Mouse (Mus musculus): ENCODE data around the gene Zglp1. TPM values are rescaled to one million over a fixed set of nuclear protein-coding genes. Genes with fewer than 3 reads are reported as not detected.

Gene Zglp1
- polyA plus RNA-seq, 1 experiment from 2014 or later, result 1.8 TPM

DNA sequence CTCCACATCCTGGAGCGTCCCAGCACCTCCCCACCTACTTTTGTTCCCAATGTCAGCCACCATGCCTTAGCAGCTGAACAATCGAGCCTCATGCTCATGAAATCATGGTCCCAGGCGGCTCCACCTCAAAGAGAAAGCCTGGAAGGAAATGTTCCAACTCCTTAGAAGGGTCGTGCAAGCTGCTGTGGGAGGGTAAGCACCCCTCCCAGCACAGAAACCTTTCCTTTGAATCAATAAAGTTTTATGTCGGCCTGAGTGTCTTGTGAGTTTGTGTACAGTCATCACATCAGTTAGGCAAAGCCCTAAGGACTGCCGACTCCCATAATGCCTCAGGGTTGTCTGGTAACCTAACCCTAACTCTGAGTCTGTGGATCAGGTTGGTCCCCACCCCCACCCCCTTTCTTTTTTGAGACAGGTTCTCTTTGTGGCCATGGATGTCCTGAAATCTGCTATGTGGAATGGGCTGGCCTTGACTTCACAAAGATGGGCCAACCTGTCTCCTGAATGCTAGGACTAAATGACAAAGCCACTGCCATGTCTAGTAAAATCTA is 38.3 kb downstream of the Zglp1 start:
- H3K36me3 ChIP-seq (ENCODE audit: control insufficient read depth, insufficient read depth, low read length), result no peaks in the 10 kb centered on the region
- no peaks in the 10 kb centered on the region for H3K9me3 ChIP-seq (replicated peaks; ENCODE audit: control insufficient read depth, low read length)
- peaks cover 61% of the 10 kb centered on the region for H3K27me3 ChIP-seq (ENCODE audit: control insufficient read depth, insufficient read depth, low read length)
- no peak overlapping the region for H3K4me3 ChIP-seq (ENCODE audit: low read depth, low read length)
- WGBS (ENCODE audit: insufficient replicate concordance), result 67% methylated on average over 6 of the region's 6 CpGs
- peaks cover 34% of the 10 kb centered on the region for H3K4me1 ChIP-seq (ENCODE audit: control insufficient read depth, insufficient read depth, low read length)
- H3K4me2 ChIP-seq, result peak overlapping the region; percentile 94; the same call in 1 of the 2 replicates
- peak overlapping the region; percentile 31 for H3K27ac ChIP-seq (ENCODE audit: low read depth, low read length)
- no peak for ATAC-seq (replicated peaks; ENCODE audit: insufficient number of reproducible peaks, low FRiP score, low TSS enrichment)
- H3K9ac ChIP-seq (ENCODE audit: low read depth, low read length), result no peak overlapping the region

DNA sequence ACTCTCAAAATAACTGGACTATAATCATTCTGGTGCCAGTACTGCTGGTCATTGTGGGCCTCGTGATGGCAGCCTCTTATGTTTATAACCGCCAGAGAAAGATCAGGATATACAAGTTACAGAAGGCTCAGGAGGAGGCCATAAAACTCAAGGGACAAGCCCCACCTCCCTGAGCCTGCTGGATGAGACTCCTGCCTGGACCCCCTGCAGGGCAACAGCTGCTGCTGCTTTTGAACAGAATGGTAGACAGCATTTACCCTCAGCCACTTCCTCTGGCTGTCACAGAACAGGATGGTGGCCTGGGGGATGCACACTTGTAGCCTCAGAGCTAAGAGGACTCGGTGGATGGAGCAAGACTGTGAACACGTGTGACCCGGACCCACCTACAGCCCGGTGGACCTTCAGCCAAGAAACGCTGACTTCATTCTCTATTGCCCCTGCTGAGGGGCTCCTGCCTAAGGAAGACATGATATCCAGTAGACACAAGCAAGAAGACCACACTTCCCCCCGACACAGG is 39.1 kb downstream of the Zglp1 start:
- 47% methylated on average over 8 of the region's 8 CpGs for WGBS (ENCODE audit: insufficient replicate concordance)
- H3K4me1 ChIP-seq (ENCODE audit: control insufficient read depth, insufficient read depth, low read length), result peaks cover 29% of the 10 kb centered on the region
- no peak for ATAC-seq (replicated peaks; ENCODE audit: insufficient number of reproducible peaks, low FRiP score, low TSS enrichment)
- no peak overlapping the region for H3K9ac ChIP-seq (ENCODE audit: low read depth, low read length)
- no peaks in the 10 kb centered on the region for H3K9me3 ChIP-seq (replicated peaks; ENCODE audit: control insufficient read depth, low read length)
- H3K4me2 ChIP-seq, result no peak overlapping the region
- no peaks in the 10 kb centered on the region for H3K36me3 ChIP-seq (ENCODE audit: control insufficient read depth, insufficient read depth, low read length)
- no peak overlapping the region for H3K27ac ChIP-seq (ENCODE audit: low read depth, low read length)
- H3K4me3 ChIP-seq (ENCODE audit: low read depth, low read length), result no peak overlapping the region
- H3K27me3 ChIP-seq (ENCODE audit: control insufficient read depth, insufficient read depth, low read length), result peaks cover 53% of the 10 kb centered on the region

DNA sequence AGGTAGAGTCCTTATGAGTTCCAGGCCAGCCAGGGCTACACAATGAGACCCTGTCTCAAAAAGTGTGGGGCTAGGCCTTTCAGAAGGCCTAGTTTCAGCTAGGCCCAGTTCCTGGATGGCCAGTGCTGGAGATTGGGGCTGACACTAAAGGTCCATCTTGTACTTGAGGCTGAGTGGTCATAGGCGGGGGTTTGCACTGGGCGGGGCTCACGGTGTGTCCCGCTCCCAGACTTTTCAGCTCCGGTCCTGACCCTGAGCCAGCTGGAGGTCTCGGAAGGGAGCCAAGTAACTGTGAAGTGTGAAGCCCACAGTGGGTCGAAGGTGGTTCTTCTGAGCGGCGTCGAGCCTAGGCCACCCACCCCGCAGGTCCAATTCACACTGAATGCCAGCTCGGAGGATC is 40.0 kb downstream of the Zglp1 start:
- H3K27ac ChIP-seq (ENCODE audit: low read depth, low read length), result no peak overlapping the region
- no peak for ATAC-seq (replicated peaks; ENCODE audit: insufficient number of reproducible peaks, low FRiP score, low TSS enrichment)
- H3K4me3 ChIP-seq (ENCODE audit: low read depth, low read length), result no peak overlapping the region
- H3K27me3 ChIP-seq (ENCODE audit: control insufficient read depth, insufficient read depth, low read length), result peaks cover 43% of the 10 kb centered on the region
- 67% methylated on average over 12 of the region's 12 CpGs for WGBS (ENCODE audit: insufficient replicate concordance)
- H3K9ac ChIP-seq (ENCODE audit: low read depth, low read length), result peak overlapping the region; percentile 28; the same call in 1 of the 2 replicates
- no peak overlapping the region for H3K4me2 ChIP-seq
- H3K9me3 ChIP-seq (replicated peaks; ENCODE audit: control insufficient read depth, low read length), result no peaks in the 10 kb centered on the region
- H3K36me3 ChIP-seq (ENCODE audit: control insufficient read depth, insufficient read depth, low read length), result no peaks in the 10 kb centered on the region
- H3K4me1 ChIP-seq (ENCODE audit: control insufficient read depth, insufficient read depth, low read length), result peaks cover 23% of the 10 kb centered on the region

DNA sequence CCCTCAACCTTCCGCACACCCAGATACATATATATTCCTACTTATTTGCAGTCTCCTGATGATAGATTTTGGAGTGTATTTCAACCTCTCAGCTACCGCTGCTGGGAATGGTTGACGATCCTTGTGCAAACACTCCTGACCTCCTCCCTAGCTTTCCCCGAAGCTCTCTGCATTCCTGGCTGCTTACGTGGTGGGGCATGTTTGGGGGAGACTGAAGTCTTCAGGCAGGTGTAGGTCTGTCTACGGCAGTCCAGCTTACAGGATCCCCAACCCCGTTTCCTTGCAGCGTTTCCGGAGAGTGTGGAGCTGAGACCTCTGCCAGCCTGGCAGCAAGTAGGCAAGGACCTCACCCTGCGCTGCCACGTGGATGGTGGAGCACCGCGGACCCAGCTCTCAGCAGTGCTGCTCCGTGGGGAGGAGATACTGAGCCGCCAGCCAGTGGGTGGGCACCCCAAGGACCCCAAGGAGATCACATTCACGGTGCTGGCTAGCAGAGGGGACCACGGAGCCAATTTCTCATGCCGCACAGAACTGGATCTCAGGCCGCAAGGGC is 41.6 kb downstream of the Zglp1 start:
- 67% methylated on average over 19 of the region's 19 CpGs for WGBS (ENCODE audit: insufficient replicate concordance)
- Histone ChIP-seq H3K4me1 (ENCODE audit: control insufficient read depth, insufficient read depth, low read length) (peaks cover 12% of the 10 kb centered on the region), H3K9me3 (replicated peaks; ENCODE audit: control insufficient read depth, low read length) (no peaks in the 10 kb centered on the region), H3K27me3 (ENCODE audit: control insufficient read depth, insufficient read depth, low read length) (peaks cover 36% of the 10 kb centered on the region), H3K36me3 (ENCODE audit: control insufficient read depth, insufficient read depth, low read length) (no peaks in the 10 kb centered on the region), H3K4me2 (no peak overlapping the region), H3K27ac (ENCODE audit: low read depth, low read length) (no peak overlapping the region), H3K4me3 (ENCODE audit: low read depth, low read length) (no peak overlapping the region), H3K9ac (ENCODE audit: low read depth, low read length) (no peak overlapping the region)
- ATAC-seq (replicated peaks; ENCODE audit: insufficient number of reproducible peaks, low FRiP score, low TSS enrichment), result no peak

DNA sequence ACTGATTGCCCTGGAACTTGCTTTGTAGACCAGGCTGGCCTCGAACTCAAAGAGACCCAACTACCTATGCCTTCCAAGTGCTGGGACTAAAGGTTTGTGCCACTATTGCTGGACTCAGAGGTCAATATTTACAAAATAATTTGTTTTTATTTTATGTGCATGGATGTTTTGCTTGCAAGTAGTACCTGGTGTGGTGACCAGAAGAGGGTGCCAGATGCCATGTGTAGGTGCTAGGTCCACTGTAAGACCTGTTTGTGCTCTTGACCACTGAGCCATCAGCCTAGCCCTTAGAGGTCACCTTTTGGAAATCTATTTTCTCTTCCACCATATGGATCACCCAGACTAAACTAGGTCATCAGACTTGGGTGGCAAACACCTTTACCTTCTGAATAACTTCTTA is 44.2 kb downstream of the Zglp1 start:
- WGBS (ENCODE audit: insufficient replicate concordance), result 89% methylated on average over 1 of the region's 1 CpGs

DNA sequence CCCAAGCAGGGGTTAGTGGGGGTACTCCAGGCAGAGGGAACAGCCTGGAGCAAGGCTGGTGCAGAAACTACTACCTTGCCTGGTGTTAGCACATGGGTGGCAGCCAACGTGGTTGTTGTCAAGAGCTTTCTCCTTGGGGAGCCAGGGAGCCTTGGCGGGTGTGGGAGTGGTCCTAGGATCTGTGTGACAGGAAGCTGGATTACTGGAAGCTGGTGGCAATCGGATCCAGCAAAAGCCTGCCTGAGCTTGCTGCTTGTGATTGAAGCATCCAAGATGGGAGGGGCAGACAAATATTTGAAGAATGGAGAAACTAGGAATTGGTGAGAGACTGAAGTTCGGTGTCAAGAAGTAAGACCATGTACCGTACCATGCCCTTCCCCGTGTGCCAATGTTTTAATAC is 44.6 kb downstream of the Zglp1 start:
- no peak overlapping the region for H3K9ac ChIP-seq (ENCODE audit: low read depth, low read length)
- H3K27ac ChIP-seq (ENCODE audit: low read depth, low read length), result no peak overlapping the region
- ATAC-seq (replicated peaks; ENCODE audit: insufficient number of reproducible peaks, low FRiP score, low TSS enrichment), result no peak
- H3K36me3 ChIP-seq (ENCODE audit: control insufficient read depth, insufficient read depth, low read length), result no peaks in the 10 kb centered on the region
- H3K4me3 ChIP-seq (ENCODE audit: low read depth, low read length), result no peak overlapping the region
- no peak overlapping the region for H3K4me2 ChIP-seq
- H3K9me3 ChIP-seq (replicated peaks; ENCODE audit: control insufficient read depth, low read length), result no peaks in the 10 kb centered on the region
- H3K4me1 ChIP-seq (ENCODE audit: control insufficient read depth, insufficient read depth, low read length), result no peaks in the 10 kb centered on the region; the same call in 1 of the 2 replicates
- WGBS (ENCODE audit: insufficient replicate concordance), result 61% methylated on average over 6 of the region's 6 CpGs
- peaks cover 28% of the 10 kb centered on the region for H3K27me3 ChIP-seq (ENCODE audit: control insufficient read depth, insufficient read depth, low read length)

More for the DNA sequence above, 44.2 kb downstream of the Zglp1 start:
- no peak overlapping the region for H3K27ac ChIP-seq (ENCODE audit: low read depth, low read length)
- H3K27me3 ChIP-seq (ENCODE audit: control insufficient read depth, insufficient read depth, low read length), result peaks cover 28% of the 10 kb centered on the region
- H3K4me2 ChIP-seq, result no peak overlapping the region
- H3K36me3 ChIP-seq (ENCODE audit: control insufficient read depth, insufficient read depth, low read length), result no peaks in the 10 kb centered on the region
- no peak overlapping the region for H3K9ac ChIP-seq (ENCODE audit: low read depth, low read length)
- H3K4me3 ChIP-seq (ENCODE audit: low read depth, low read length), result no peak overlapping the region
- no peak for ATAC-seq (replicated peaks; ENCODE audit: insufficient number of reproducible peaks, low FRiP score, low TSS enrichment)
- no peaks in the 10 kb centered on the region for H3K9me3 ChIP-seq (replicated peaks; ENCODE audit: control insufficient read depth, low read length)
- H3K4me1 ChIP-seq (ENCODE audit: control insufficient read depth, insufficient read depth, low read length), result no peaks in the 10 kb centered on the region; the same call in 1 of the 2 replicates

DNA sequence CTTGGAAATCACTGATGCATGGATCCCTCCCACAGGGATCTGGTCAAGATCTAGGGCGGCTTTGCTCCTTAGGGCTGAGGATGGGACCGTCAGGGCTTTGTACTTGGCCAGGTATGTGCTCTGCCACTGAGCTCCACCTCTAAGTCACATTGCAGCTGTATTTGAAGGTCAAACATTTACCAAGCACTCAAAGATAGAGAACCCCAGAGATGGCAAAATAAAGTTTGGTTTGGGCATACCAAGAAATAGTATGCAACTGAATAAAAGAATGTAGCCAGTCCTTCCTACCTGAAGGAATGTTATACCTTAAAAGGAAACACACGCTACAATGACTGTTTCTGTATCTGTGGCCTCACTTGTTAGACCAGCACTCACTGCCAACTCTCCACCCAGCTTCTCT is 45.5 kb downstream of the Zglp1 start:
- H3K36me3 ChIP-seq (ENCODE audit: control insufficient read depth, insufficient read depth, low read length), result no peaks in the 10 kb centered on the region
- H3K4me1 ChIP-seq (ENCODE audit: control insufficient read depth, insufficient read depth, low read length), result peaks cover 3% of the 10 kb centered on the region; the same call in 1 of the 2 replicates
- H3K27me3 ChIP-seq (ENCODE audit: control insufficient read depth, insufficient read depth, low read length), result peaks cover 29% of the 10 kb centered on the region
- H3K9me3 ChIP-seq (replicated peaks; ENCODE audit: control insufficient read depth, low read length), result no peaks in the 10 kb centered on the region
- 73% methylated on average over 3 of the region's 3 CpGs for WGBS (ENCODE audit: insufficient replicate concordance)
- no peak overlapping the region for H3K9ac ChIP-seq (ENCODE audit: low read depth, low read length)
- ATAC-seq (replicated peaks; ENCODE audit: insufficient number of reproducible peaks, low FRiP score, low TSS enrichment), result no peak
- no peak overlapping the region for H3K4me3 ChIP-seq (ENCODE audit: low read depth, low read length)
- no peak overlapping the region for H3K27ac ChIP-seq (ENCODE audit: low read depth, low read length)
- no peak overlapping the region for H3K4me2 ChIP-seq

DNA sequence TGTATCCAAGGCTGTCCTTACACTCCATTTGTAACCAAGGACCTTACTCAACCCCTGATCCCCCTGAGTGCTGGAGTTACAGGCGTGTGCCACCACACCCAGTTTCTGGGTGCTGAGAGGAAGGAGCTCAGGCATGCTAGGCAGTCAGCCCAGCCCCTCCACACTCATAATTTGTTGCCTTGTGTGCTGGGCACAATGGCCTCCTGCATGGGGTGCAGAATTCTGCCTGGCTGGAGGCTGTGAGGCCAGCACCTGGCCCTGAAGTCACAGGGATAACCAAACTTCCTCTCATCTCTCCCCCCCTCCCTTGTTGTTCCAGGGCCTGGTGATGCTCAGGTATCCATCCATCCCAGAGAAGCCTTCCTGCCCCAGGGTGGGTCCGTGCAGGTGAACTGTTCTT is 48.3 kb downstream of the Zglp1 start:
- no peak for ATAC-seq (replicated peaks; ENCODE audit: insufficient number of reproducible peaks, low FRiP score, low TSS enrichment)
- Histone ChIP-seq H3K9ac (ENCODE audit: low read depth, low read length) (no peak overlapping the region), H3K9me3 (replicated peaks; ENCODE audit: control insufficient read depth, low read length) (no peaks in the 10 kb centered on the region), H3K4me3 (ENCODE audit: low read depth, low read length) (no peak overlapping the region), H3K27ac (ENCODE audit: low read depth, low read length) (no peak overlapping the region), H3K4me1 (ENCODE audit: control insufficient read depth, insufficient read depth, low read length) (peaks cover 11% of the 10 kb centered on the region), H3K27me3 (ENCODE audit: control insufficient read depth, insufficient read depth, low read length) (peaks cover 43% of the 10 kb centered on the region), H3K36me3 (ENCODE audit: control insufficient read depth, insufficient read depth, low read length) (no peaks in the 10 kb centered on the region), H3K4me2 (no peak overlapping the region)
- 64% methylated on average over 2 of the region's 2 CpGs for whole genome bisulfite sequencing (ENCODE audit: insufficient replicate concordance)

DNA sequence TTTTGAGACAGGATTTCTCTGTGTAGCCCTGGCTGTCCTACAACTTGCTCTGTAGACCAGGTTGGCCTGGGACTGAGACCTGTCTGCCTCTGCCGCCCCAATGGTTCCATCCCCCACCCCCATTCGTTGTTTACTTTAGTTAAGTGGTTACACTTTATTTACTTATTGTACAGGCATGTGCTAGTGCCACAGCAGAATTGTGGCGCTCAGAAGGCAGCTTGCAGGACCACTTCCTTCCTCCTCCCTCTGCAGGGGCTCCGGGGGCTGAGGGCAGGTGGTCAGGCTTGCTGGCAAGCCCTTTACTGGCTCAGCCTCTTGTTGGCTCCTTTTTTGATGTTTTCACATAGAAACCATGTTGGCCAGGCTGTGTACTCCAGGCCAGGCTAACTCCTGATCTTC is 49.7 kb downstream of the Zglp1 start:
- Histone ChIP-seq H3K9ac (ENCODE audit: low read depth, low read length) (no peak overlapping the region), H3K9me3 (replicated peaks; ENCODE audit: control insufficient read depth, low read length) (no peaks in the 10 kb centered on the region), H3K4me3 (ENCODE audit: low read depth, low read length) (peak overlapping the region; percentile 8; the same call in 1 of the 2 replicates), H3K4me1 (ENCODE audit: control insufficient read depth, insufficient read depth, low read length) (peaks cover 11% of the 10 kb centered on the region), H3K27ac (ENCODE audit: low read depth, low read length) (no peak overlapping the region), H3K36me3 (ENCODE audit: control insufficient read depth, insufficient read depth, low read length) (no peaks in the 10 kb centered on the region), H3K27me3 (ENCODE audit: control insufficient read depth, insufficient read depth, low read length) (peaks cover 43% of the 10 kb centered on the region), H3K4me2 (peak overlapping the region; percentile 77)
- WGBS (ENCODE audit: insufficient replicate concordance), result 27% methylated on average over 4 of the region's 4 CpGs
- no peak for ATAC-seq (replicated peaks; ENCODE audit: insufficient number of reproducible peaks, low FRiP score, low TSS enrichment)
